Mouse (Mus musculus) v-Abl transformed pro-B cells (cell line): ENCODE measurements around the gene Micall1.

ENCODE experiments used
- in situ Hi-C, 2 experiments: fragments of 400-800 bp; cut with MboI; formaldehyde crosslinking; loops; one replicate each; pipeline ENCODE4 v1.15.1; 2025; ENCODE audit not compliant: unreplicated experiment in 2 of 2

Gene Micall1

GRCm38 (mm10) chr15:79108421-79109320 lies at the start of gene Micall1:
Gene Micall1, plus strand, starts transcription at chr15:79108898.
- in situ Hi-C loops = no loop called here

DNA sequence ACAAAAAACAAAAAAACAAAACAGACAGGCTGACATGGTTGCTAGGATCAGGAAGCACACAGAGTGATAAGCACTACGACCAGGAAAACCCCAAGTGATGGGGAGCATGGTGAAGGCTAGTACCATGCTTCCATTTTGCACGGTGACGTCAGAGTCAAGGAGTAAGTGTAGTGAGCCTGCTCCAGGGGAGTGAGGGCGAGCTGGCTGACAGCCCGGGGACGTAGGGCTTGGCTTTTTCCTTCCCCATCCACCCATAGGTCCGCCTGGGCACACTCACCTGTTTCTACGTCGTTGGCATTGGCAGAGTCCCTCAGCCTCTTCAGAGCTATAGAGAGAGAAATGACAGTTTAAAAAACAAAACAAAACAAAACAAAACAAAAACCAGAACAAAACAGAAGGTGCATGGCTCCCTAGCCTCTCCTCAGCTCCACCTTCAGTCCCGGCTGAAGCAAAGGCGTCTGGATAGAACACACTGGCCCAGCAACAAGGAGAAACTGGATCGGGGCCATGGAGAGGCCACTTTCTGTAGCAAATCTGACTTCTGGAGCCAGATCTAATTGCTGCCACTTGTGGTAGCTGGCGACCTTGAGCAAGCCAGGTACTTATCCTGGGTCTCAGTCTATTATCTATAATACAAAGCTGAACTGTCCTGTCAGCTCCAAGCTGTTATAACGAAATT lies 47.7 kb upstream of the Micall1 start:
- in situ Hi-C loops = no loop called here

GRCm38 (mm10) chr15:79062376-79063159 lies 46.1 kb upstream of the Micall1 start, which contains the start of gene Ankrd54:
Gene Ankrd54, minus strand, starts transcription at chr15:79062893.
- in situ Hi-C loops = no loop called here

GRCm38 (mm10) chr15:79063160-79063740 lies 45.4 kb upstream of the Micall1 start:
- in situ Hi-C loops = no loop called here

DNA sequence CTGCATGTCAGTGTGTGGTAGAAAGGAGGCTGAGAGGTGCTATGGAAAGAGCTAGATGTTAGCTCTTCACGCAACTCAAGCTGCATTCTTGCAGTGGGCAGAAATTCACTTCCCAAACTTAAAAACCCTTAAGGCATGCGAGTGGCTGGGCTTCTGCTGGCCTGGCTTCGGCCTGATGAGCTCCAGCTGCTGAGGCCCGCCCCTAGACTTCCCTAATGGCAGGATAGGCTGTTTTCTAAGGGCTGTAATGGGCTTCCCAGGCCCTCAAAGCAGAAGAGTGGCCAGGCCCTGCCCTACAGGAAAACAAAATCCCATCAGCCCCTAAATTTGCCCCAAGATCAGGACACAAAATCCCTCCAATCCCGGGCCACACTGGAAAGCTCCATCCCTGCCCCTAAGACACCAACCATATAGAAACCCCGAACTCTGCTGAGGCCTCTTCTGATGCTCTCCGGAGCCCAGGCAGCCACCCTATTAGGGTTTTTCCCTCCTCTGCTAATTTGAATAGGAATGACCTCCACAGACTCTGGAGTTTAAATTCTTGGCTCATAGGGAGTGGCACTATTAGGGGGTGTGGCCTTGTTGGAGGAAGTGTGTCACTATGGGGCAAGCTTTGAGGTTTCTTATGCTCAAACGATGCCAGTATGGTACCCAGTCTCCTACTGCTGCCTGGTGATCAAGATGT lies 43.5 kb upstream of the Micall1 start:
- in situ Hi-C loops = no loop called here

- in situ Hi-C loops = no loop called here
Measured at GRCm38 (mm10) chr15:79066276-79066675, 42.4 kb upstream of the Micall1 start.

GRCm38 (mm10) chr15:79067631-79068030 lies 41.1 kb upstream of the Micall1 start:
- in situ Hi-C loops = no loop called here

- in situ Hi-C loops = no loop called here
Measured at GRCm38 (mm10) chr15:79068416-79068815, 40.3 kb upstream of the Micall1 start.

- in situ Hi-C loops = loop anchor here (5.0 kb wide), 2 partner anchors 34 to 154 kb away; no protein-coding TSS in a partner anchor
Measured at GRCm38 (mm10) chr15:79071117-79072039, 37.3 kb upstream of the Micall1 start.

DNA sequence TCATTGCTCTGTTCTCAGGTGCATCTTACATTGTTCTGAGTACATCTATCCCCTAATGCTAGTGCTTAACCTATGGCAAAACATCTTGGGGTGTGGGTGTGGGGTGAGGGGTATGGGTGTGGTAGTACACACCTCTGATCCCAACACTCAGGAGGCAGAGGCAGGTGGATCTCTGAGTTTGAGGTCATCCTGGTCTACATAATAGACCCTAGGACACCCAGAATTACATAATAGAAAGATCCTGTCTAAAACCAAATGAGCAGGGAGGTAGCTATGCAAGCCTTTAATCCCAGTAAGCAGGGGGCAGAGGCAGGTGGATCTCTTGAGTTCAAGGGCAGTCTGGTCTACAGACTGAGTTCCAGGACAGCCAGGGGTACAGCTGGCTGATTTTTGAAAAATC lies 34.9 kb upstream of the Micall1 start:
- in situ Hi-C loops = loop anchor here (5.0 kb wide), 2 partner anchors 36 to 156 kb away; no protein-coding TSS in a partner anchor

GRCm38 (mm10) chr15:79074446-79074845 lies 34.3 kb upstream of the Micall1 start:
- in situ Hi-C loops = loop anchor here (5.0 kb wide), 2 partner anchors 37 to 157 kb away; no protein-coding TSS in a partner anchor

DNA sequence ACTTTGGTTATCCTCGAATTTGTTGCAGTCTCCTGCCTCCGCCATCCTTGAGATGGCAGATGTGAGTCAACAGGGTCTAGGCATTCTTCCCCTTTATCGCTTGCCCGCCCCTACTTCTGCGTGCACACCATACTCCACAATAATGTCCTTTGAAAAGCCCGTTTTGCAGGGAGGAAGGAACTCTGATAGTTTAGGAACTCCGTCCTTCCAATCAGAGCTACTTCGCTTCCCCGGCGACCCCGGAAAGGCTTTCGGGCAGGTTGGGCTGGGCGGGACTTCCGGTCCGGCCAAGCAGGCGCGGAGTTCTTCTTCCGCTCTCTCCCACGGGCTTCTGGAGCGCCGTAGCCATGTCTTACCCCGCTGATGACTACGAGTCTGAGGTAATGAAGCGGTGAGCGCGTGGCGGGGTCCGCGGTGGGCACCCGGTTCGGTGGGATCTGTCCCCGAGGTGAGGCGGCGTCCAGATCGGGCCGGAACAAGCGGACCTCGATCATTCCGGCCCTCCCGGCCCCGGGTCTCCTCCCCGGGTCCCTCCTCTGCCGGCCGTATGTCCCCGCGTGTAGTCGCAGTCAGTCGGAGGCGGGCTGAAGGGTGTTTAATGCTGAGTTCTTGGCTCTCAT lies 33.7 kb upstream of the Micall1 start, which contains the start of gene Eif3l:
Gene Eif3l (plus strand): TSS at position 267 of the 620 bp plus-strand sequence.
- in situ Hi-C loops = loop anchor here (5.0 kb wide), 2 partner anchors 38 to 158 kb away; no protein-coding TSS in a partner anchor

GRCm38 (mm10) chr15:79075658-79076365 lies 32.9 kb upstream of the Micall1 start:
- in situ Hi-C loops = no loop called here

GRCm38 (mm10) chr15:79079567-79079966 lies 29.1 kb upstream of the Micall1 start:
- in situ Hi-C loops = no loop called here

DNA sequence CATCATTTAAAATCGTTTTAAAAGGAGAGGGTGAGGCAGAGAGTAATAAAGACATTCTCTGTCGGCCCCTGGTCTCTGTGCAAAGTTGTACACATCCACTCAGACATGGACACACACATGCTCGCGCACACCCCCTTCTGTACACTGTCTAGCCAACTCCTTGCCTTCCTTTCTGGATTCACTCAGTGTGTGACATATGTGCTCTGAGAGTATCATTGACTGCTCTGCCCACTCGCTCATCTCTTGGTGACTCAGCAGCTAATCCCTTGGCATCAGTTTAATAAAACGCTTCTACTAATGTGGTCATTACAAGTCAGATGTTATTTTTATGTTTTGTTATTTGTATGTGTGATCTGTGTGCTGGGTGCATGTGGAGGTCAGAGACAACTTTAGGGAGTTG lies 16.4 kb upstream of the Micall1 start:
- in situ Hi-C loops = no loop called here

GRCm38 (mm10) chr15:79093083-79093839 lies 15.4 kb upstream of the Micall1 start:
- in situ Hi-C loops = no loop called here

- in situ Hi-C loops = no loop called here
Measured at GRCm38 (mm10) chr15:79095483-79095882, 13.2 kb upstream of the Micall1 start.
